Mouse (Mus musculus) intestine, embryonic 16.5 days (tissue): ENCODE data around the gene Fam222b. TPM values are rescaled to one million over a fixed set of nuclear protein-coding genes. Genes with fewer than 3 reads are reported as not detected.

ENCODE experiments used
- ATAC-seq: fragments of 200-750 bp; cut with Nextera tagmentation; 2 replicates; pipeline ENCODE4 v1.8.0; 2017; ENCODE audit warnings: moderate TSS enrichment, moderate library complexity
- H3K27ac ChIP-seq: fragments of 300-500 bp; sonication (generic); 2 replicates; pipeline ENCODE4 v1.5.1; 2014; ENCODE audit warnings: mild to moderate bottlenecking, low read length
- H3K27me3 ChIP-seq: fragments of 300-500 bp; sonication (generic); replicated peaks from 2 replicates; pipeline ENCODE4 v1.6.1; 2014; ENCODE audit warnings: low read length, control low read depth, mixed read lengths; ENCODE audit not compliant: control insufficient read depth, insufficient read depth
- H3K36me3 ChIP-seq: fragments of 300-500 bp; sonication (generic); 2 replicates; pipeline ENCODE4 v1.6.1; 2014; ENCODE audit warnings: low read length, control low read depth; ENCODE audit not compliant: control insufficient read depth, insufficient read depth
- H3K4me1 ChIP-seq: fragments of 300-500 bp; sonication (generic); 2 replicates; pipeline ENCODE4 v1.6.1; 2014; ENCODE audit warnings: low read length, control low read depth, mixed read lengths; ENCODE audit not compliant: control insufficient read depth, insufficient read depth
- H3K4me2 ChIP-seq: fragments of 300-500 bp; sonication (generic); 2 replicates; pipeline ENCODE4 v1.6.1; 2014; ENCODE audit warnings: low read depth, low read length, control low read depth
- H3K4me3 ChIP-seq: fragments of 300-500 bp; sonication (generic); 2 replicates; pipeline ENCODE4 v1.5.1; 2014; ENCODE audit warnings: mild to moderate bottlenecking, low read length
- H3K9ac ChIP-seq: fragments of 300-500 bp; sonication (generic); 2 replicates; pipeline ENCODE4 v1.6.1; 2014; ENCODE audit warnings: low read depth, low read length
- H3K9me3 ChIP-seq: fragments of 300-500 bp; sonication (generic); 2 replicates; pipeline ENCODE4 v1.6.1; 2016; ENCODE audit warnings: low read length, control low read depth; ENCODE audit not compliant: control insufficient read depth
- WGBS: fragments of 180-500 bp; shearing (Covaris S2); extraction: QIAGEN DNeasy Blood & Tissue Kit; methylation state at CpG from one replicate; pipeline ENCODE4 v1.1.7; 2014; 5-methylcytosine and 5-hydroxymethylcytosine counted together
- polyA plus RNA-seq: library from polyadenylated mRNA; unstranded; fragments of >200 nt; fragmentation: Nextera tagmentation; extraction: Ambion mirVana; gene quantifications from 2 replicates; pipeline ENCODE4 v1.2.1, GENCODE M21; 2015

Gene Fam222b
- polyA plus RNA-seq, 1 experiment from 2014 or later, result 14.2 TPM

GRCm38 (mm10) chr11:78177903-78178858 lies 83.7 kb downstream of the Fam222b start:
- Histone ChIP-seq H3K27me3 (no peaks in the 10 kb centered on the region), H3K27ac (peak overlapping the region; percentile 99), H3K4me1 (peaks cover 50% of the 10 kb centered on the region), H3K9ac (peak overlapping the region; percentile 89), H3K4me3 (peak overlapping the region; percentile 73), H3K9me3 (no peaks in the 10 kb centered on the region), H3K36me3 (peaks cover 3% of the 10 kb centered on the region), H3K4me2 (peak overlapping the region; percentile 94)
- under 1% methylated on average over 68 of the region's 84 CpGs for WGBS
- ATAC-seq, result peak; percentile 86

GRCm38 (mm10) chr11:78178859-78179437 lies 84.5 kb downstream of the Fam222b start:
- under 1% methylated on average over 29 of the region's 29 CpGs for WGBS
- peaks cover 3% of the 10 kb centered on the region for H3K36me3 ChIP-seq
- H3K27ac ChIP-seq, result peak overlapping the region; percentile 99
- peak; percentile 8 for ATAC-seq
- peak overlapping the region; percentile 89 for H3K9ac ChIP-seq
- peak overlapping the region; percentile 73 for H3K4me3 ChIP-seq
- H3K9me3 ChIP-seq, result no peaks in the 10 kb centered on the region
- H3K27me3 ChIP-seq, result no peaks in the 10 kb centered on the region
- H3K4me1 ChIP-seq, result peaks cover 50% of the 10 kb centered on the region
- H3K4me2 ChIP-seq, result peak overlapping the region; percentile 94

- 20% methylated on average over 8 of the region's 8 CpGs for WGBS
- Histone ChIP-seq H3K4me1 (peaks cover 50% of the 10 kb centered on the region), H3K36me3 (peaks cover 3% of the 10 kb centered on the region), H3K9me3 (no peaks in the 10 kb centered on the region), H3K27me3 (no peaks in the 10 kb centered on the region), H3K27ac (peak overlapping the region; percentile 99), H3K4me2 (peak overlapping the region; percentile 94), H3K4me3 (peak overlapping the region; percentile 73), H3K9ac (peak overlapping the region; percentile 89)
- no peak for ATAC-seq
Measured at GRCm38 (mm10) chr11:78179438-78179999, 85.1 kb downstream of the Fam222b start.

GRCm38 (mm10) chr11:78180081-78180761 lies 85.8 kb downstream of the Fam222b start:
- Histone ChIP-seq H3K9ac (peak overlapping the region; percentile 43; the same call in 1 of the 2 replicates), H3K4me2 (peak overlapping the region; percentile 94)

GRCm38 (mm10) chr11:78181830-78182357 lies 87.4 kb downstream of the Fam222b start:
- no peaks in the 10 kb centered on the region for H3K9me3 ChIP-seq
- 35% methylated on average over 2 of the region's 2 CpGs for WGBS
- ATAC-seq, result no peak
- peaks cover 3% of the 10 kb centered on the region for H3K36me3 ChIP-seq
- peak overlapping the region; percentile 97 for H3K9ac ChIP-seq
- H3K27me3 ChIP-seq, result no peaks in the 10 kb centered on the region
- H3K4me3 ChIP-seq, result peak overlapping the region; percentile 94
- peak overlapping the region; percentile 68 for H3K4me2 ChIP-seq
- H3K4me1 ChIP-seq, result peaks cover 41% of the 10 kb centered on the region
- H3K27ac ChIP-seq, result 0 out of 2 replicates have a peak overlapping the region, but pooled peaks have one; percentile 13

More at GRCm38 (mm10) chr11:78180081-78180761, 85.8 kb downstream of the Fam222b start:
- no peak for ATAC-seq
- H3K4me3 ChIP-seq, result peak overlapping the region; percentile 73
- no peaks in the 10 kb centered on the region for H3K9me3 ChIP-seq
- WGBS, result 59% methylated on average over 6 of the region's 6 CpGs
- H3K27ac ChIP-seq, result peak overlapping the region; percentile 99
- H3K27me3 ChIP-seq, result no peaks in the 10 kb centered on the region
- peaks cover 46% of the 10 kb centered on the region for H3K4me1 ChIP-seq
- H3K36me3 ChIP-seq, result peaks cover 3% of the 10 kb centered on the region

GRCm38 (mm10) chr11:78182450-78182849 lies 88.0 kb downstream of the Fam222b start:
- Histone ChIP-seq H3K27ac (peak overlapping the region; percentile 94), H3K36me3 (peaks cover 3% of the 10 kb centered on the region), H3K9me3 (no peaks in the 10 kb centered on the region), H3K27me3 (no peaks in the 10 kb centered on the region), H3K4me3 (peak overlapping the region; percentile 94), H3K4me1 (peaks cover 36% of the 10 kb centered on the region), H3K4me2 (peak overlapping the region; percentile 68), H3K9ac (peak overlapping the region; percentile 97)
- ATAC-seq, result no peak
- WGBS, result 2% methylated on average over 7 of the region's 7 CpGs

- under 1% methylated on average over 38 of the region's 38 CpGs for WGBS
Measured at GRCm38 (mm10) chr11:78182961-78183844, 88.7 kb downstream of the Fam222b start, which contains the start of gene Rpl23a. TSS of gene Rpl23a (minus strand) at chr11:78183584.

GRCm38 (mm10) chr11:78183884-78184514 lies 89.5 kb downstream of the Fam222b start:
- Histone ChIP-seq H3K36me3 (peaks cover 3% of the 10 kb centered on the region), H3K9me3 (no peaks in the 10 kb centered on the region), H3K27ac (no peak overlapping the region), H3K9ac (no peak overlapping the region), H3K4me3 (peak overlapping the region; percentile 94), H3K4me2 (peak overlapping the region; percentile 35), H3K4me1 (peaks cover 32% of the 10 kb centered on the region), H3K27me3 (no peaks in the 10 kb centered on the region)
- 52% methylated on average over 10 of the region's 10 CpGs for WGBS
- no peak for ATAC-seq

More at GRCm38 (mm10) chr11:78182961-78183844, 88.7 kb downstream of the Fam222b start, which contains the start of gene Rpl23a:
- Histone ChIP-seq H3K4me3 (peak within 1 kb of the TSS; percentile 94), H3K27ac (peak within 1 kb of the TSS; percentile 94), H3K9me3 (no peaks in the 10 kb centered on the region), H3K36me3 (peaks cover 3% of the 10 kb centered on the region), H3K27me3 (no peaks in the 10 kb centered on the region), H3K4me2 (peak within 1 kb of the TSS; percentile 68), H3K4me1 (peaks cover 33% of the 10 kb centered on the region), H3K9ac (peak within 1 kb of the TSS; percentile 97)
- ATAC-seq, result peak; percentile 81
